Mouse (Mus musculus): Measurements from ENCODE around the gene Evc2. TPM values are rescaled to one million over a fixed set of nuclear protein-coding genes. Genes with fewer than 3 reads are reported as not detected.

The Evc2 gene
- polyA plus RNA-seq, 1 experiment from 2014 or later = 1.2 TPM

- H3K27me3 ChIP-seq = no peaks in the 10 kb centered on the region
- H3K4me3 ChIP-seq (replicated peaks) = no peak overlapping the region
- H3K27ac ChIP-seq (replicated peaks) = no peak overlapping the region
- no peaks in the 10 kb centered on the region for H3K9me3 ChIP-seq (replicated peaks)
- 61% methylated on average over 4 of the region's 4 CpGs for WGBS (ENCODE audit: insufficient replicate concordance)
- H3K4me1 ChIP-seq (replicated peaks) = peaks cover 9% of the 10 kb centered on the region
- no peaks in the 10 kb centered on the region for H3K36me3 ChIP-seq (replicated peaks)
- H3K4me2 ChIP-seq = no peak overlapping the region
- ATAC-seq (ENCODE audit: insufficient read depth) = no peak
- no peak overlapping the region for H3K9ac ChIP-seq
Observed at GRCm38 (mm10) chr5:37471584-37471983, 133.3 kb downstream of the Evc2 start.

GRCm38 (mm10) chr5:37472025-37472608 is 133.8 kb downstream of the Evc2 start:
- Histone ChIP-seq H3K36me3 (replicated peaks) (no peaks in the 10 kb centered on the region), H3K4me1 (replicated peaks) (peaks cover 9% of the 10 kb centered on the region), H3K27ac (replicated peaks) (no peak overlapping the region), H3K9me3 (replicated peaks) (no peaks in the 10 kb centered on the region), H3K4me2 (no peak overlapping the region), H3K27me3 (no peaks in the 10 kb centered on the region), H3K9ac (no peak overlapping the region), H3K4me3 (replicated peaks) (no peak overlapping the region)
- 0 out of 2 replicates have a peak, but pooled peaks have one; percentile 66 for ATAC-seq (ENCODE audit: insufficient read depth)
- WGBS (ENCODE audit: insufficient replicate concordance) = 40% methylated on average over 3 of the region's 3 CpGs

Other genes starting within 250 kb of the Evc2 start
- 1.0 and 1.6 TPM in 2 replicates for gene Crmp1, start 96.6 kb upstream of the Evc2 start, polyA plus RNA-seq (2015; fragmentation: Nextera tagmentation; extraction: Ambion mirVana)
- 0.92 and 1.0 TPM in 2 replicates for gene Evc, start 1.6 kb upstream of the Evc2 start, polyA plus RNA-seq (2015; fragmentation: Nextera tagmentation; extraction: Ambion mirVana)